Mouse (Mus musculus) liver, embryonic 11.5 days (tissue): ENCODE results near the gene Atxn7l1. TPM values are rescaled to one million over a fixed set of nuclear protein-coding genes. Genes with fewer than 3 reads are reported as not detected.

Source experiments
- ATAC-seq: fragments of 200-750 bp; cut with Nextera tagmentation; replicated peaks from 2 replicates; pipeline ENCODE4 v1.8.0; 2017; ENCODE audit warnings: moderate number of reproducible peaks, mild to moderate bottlenecking, moderate TSS enrichment, moderate library complexity; ENCODE audit not compliant: low FRiP score
- DNase-seq: peaks from one replicate; pipeline ENCODE4 v3.0.0-alpha.2; 2017; ENCODE audit warnings: low spot score
- H3K27ac ChIP-seq: fragments of 300-500 bp; sonication (generic); 2 replicates; pipeline ENCODE4 v1.5.1; 2014; ENCODE audit warnings: mild to moderate bottlenecking, low read depth, low read length, control low read depth
- H3K27me3 ChIP-seq: fragments of 300-500 bp; sonication (generic); replicated peaks from 2 replicates; pipeline ENCODE4 v1.6.1; 2014; ENCODE audit warnings: low read length, mixed read lengths; ENCODE audit not compliant: control insufficient read depth, insufficient read depth
- H3K36me3 ChIP-seq: fragments of 300-500 bp; sonication (generic); 2 replicates; pipeline ENCODE4 v1.6.1; 2014; ENCODE audit warnings: mild to moderate bottlenecking, low read length, moderate library complexity, mixed read lengths; ENCODE audit not compliant: control insufficient read depth, insufficient read depth
- H3K4me1 ChIP-seq: fragments of 300-500 bp; sonication (generic); replicated peaks from 2 replicates; pipeline ENCODE4 v1.6.1; 2014; ENCODE audit warnings: low read length, mixed read lengths; ENCODE audit not compliant: control insufficient read depth, insufficient read depth
- H3K4me2 ChIP-seq: fragments of 300-500 bp; sonication (generic); 2 replicates; pipeline ENCODE4 v1.6.1; 2014; ENCODE audit warnings: mild to moderate bottlenecking, control low read depth, moderate library complexity
- H3K4me3 ChIP-seq: fragments of 300-500 bp; sonication (generic); 2 replicates; pipeline ENCODE4 v1.5.1; 2014; ENCODE audit warnings: low read depth, low read length, control low read depth
- H3K9ac ChIP-seq: fragments of 300-500 bp; sonication (generic); 2 replicates; pipeline ENCODE4 v1.6.1; 2014; ENCODE audit warnings: low read depth, low read length, control low read depth
- H3K9me3 ChIP-seq: fragments of 300-500 bp; sonication (generic); 2 replicates; pipeline ENCODE4 v1.6.1; 2016; ENCODE audit warnings: low read length, inconsistent platforms, mixed read lengths; ENCODE audit not compliant: control insufficient read depth
- WGBS: fragments of 180-500 bp; shearing (Covaris S2); extraction: QIAGEN DNeasy Blood & Tissue Kit; methylation state at CpG from one replicate; pipeline ENCODE4 v1.1.7; 2014; 5-methylcytosine and 5-hydroxymethylcytosine counted together
- polyA plus RNA-seq: library from polyadenylated mRNA; unstranded; fragments of >200 nt; fragmentation: Nextera tagmentation; extraction: Ambion mirVana; gene quantifications from 2 replicates; pipeline ENCODE4 v1.2.1, GENCODE M21; 2014

Atxn7l1 gene
- polyA plus RNA-seq, 1 experiment from 2014 or later: 28.9 TPM

- Histone ChIP-seq H3K27ac (no peak overlapping the region), H3K9ac (no peak overlapping the region), H3K4me2 (no peak overlapping the region), H3K9me3 (no peaks in the 10 kb centered on the region), H3K36me3 (no peaks in the 10 kb centered on the region), H3K4me3 (no peak overlapping the region), H3K4me1 (0 out of 2 replicates have a peak, but pooled peaks cover 2% of the 10 kb centered on the region), H3K27me3 (no peaks in the 10 kb centered on the region)
- DNase-seq (no peak), ATAC-seq (no peak)
- 72% methylated on average over 11 of the region's 11 CpGs for WGBS
Measured at GRCm38 (mm10) chr12:33182428-33183137, 35.1 kb downstream of the Atxn7l1 start.

GRCm38 (mm10) chr12:33183138-33183627 is 35.7 kb downstream of the Atxn7l1 start:
- H3K4me3 ChIP-seq: no peak overlapping the region
- ATAC-seq (no peak), DNase-seq (no peak)
- H3K36me3 ChIP-seq: no peaks in the 10 kb centered on the region
- no peaks in the 10 kb centered on the region for H3K27me3 ChIP-seq
- H3K4me2 ChIP-seq: no peak overlapping the region
- 0 out of 2 replicates have a peak, but pooled peaks cover 2% of the 10 kb centered on the region for H3K4me1 ChIP-seq
- H3K9ac ChIP-seq: no peak overlapping the region
- no peaks in the 10 kb centered on the region for H3K9me3 ChIP-seq
- H3K27ac ChIP-seq: no peak overlapping the region
- WGBS: 67% methylated on average over 4 of the region's 4 CpGs

- Histone ChIP-seq H3K4me3 (no peak overlapping the region), H3K27me3 (no peaks in the 10 kb centered on the region), H3K4me1 (0 out of 2 replicates have a peak, but pooled peaks cover 2% of the 10 kb centered on the region), H3K36me3 (no peaks in the 10 kb centered on the region), H3K9me3 (no peaks in the 10 kb centered on the region), H3K27ac (no peak overlapping the region), H3K4me2 (no peak overlapping the region), H3K9ac (no peak overlapping the region)
- ATAC-seq (no peak), DNase-seq (no peak)
- 95% methylated on average over 3 of the region's 3 CpGs for WGBS
Measured at GRCm38 (mm10) chr12:33184137-33184536, 36.6 kb downstream of the Atxn7l1 start.

- Histone ChIP-seq H3K9me3 (no peaks in the 10 kb centered on the region), H3K4me1 (0 out of 2 replicates have a peak, but pooled peaks cover 2% of the 10 kb centered on the region), H3K4me3 (no peak overlapping the region), H3K27ac (no peak overlapping the region), H3K27me3 (no peaks in the 10 kb centered on the region), H3K9ac (no peak overlapping the region), H3K4me2 (no peak overlapping the region), H3K36me3 (no peaks in the 10 kb centered on the region)
- no peak for DNase-seq
- ATAC-seq: no peak
- 76% methylated on average over 6 of the region's 6 CpGs for WGBS
Measured at GRCm38 (mm10) chr12:33185046-33185445, 37.6 kb downstream of the Atxn7l1 start.

GRCm38 (mm10) chr12:33186331-33186730 is 38.8 kb downstream of the Atxn7l1 start:
- 0 out of 2 replicates have a peak, but pooled peaks cover 2% of the 10 kb centered on the region for H3K4me1 ChIP-seq
- WGBS: 87% methylated on average over 2 of the region's 2 CpGs
- ATAC-seq: no peak

GRCm38 (mm10) chr12:33190133-33190532 is 42.6 kb downstream of the Atxn7l1 start:
- H3K9me3 ChIP-seq: no peaks in the 10 kb centered on the region
- WGBS: 91% methylated on average over 7 of the region's 7 CpGs
- no peak overlapping the region for H3K9ac ChIP-seq
- no peak overlapping the region for H3K4me2 ChIP-seq
- H3K27ac ChIP-seq: no peak overlapping the region
- no peaks in the 10 kb centered on the region; the same call in 1 of the 2 replicates for H3K4me1 ChIP-seq
- H3K36me3 ChIP-seq: no peaks in the 10 kb centered on the region
- H3K4me3 ChIP-seq: no peak overlapping the region
- DNase-seq (no peak), ATAC-seq (no peak)
- no peaks in the 10 kb centered on the region for H3K27me3 ChIP-seq

More at GRCm38 (mm10) chr12:33186331-33186730, 38.8 kb downstream of the Atxn7l1 start:
- Histone ChIP-seq H3K4me2 (no peak overlapping the region), H3K27ac (no peak overlapping the region), H3K27me3 (no peaks in the 10 kb centered on the region), H3K9me3 (no peaks in the 10 kb centered on the region), H3K4me3 (no peak overlapping the region), H3K9ac (no peak overlapping the region), H3K36me3 (no peaks in the 10 kb centered on the region)
- DNase-seq: no peak

GRCm38 (mm10) chr12:33190633-33191032 is 43.1 kb downstream of the Atxn7l1 start:
- Histone ChIP-seq H3K4me2 (no peak overlapping the region), H3K9ac (no peak overlapping the region), H3K4me1 (no peaks in the 10 kb centered on the region; the same call in 1 of the 2 replicates), H3K4me3 (no peak overlapping the region), H3K27me3 (no peaks in the 10 kb centered on the region), H3K27ac (no peak overlapping the region), H3K36me3 (no peaks in the 10 kb centered on the region), H3K9me3 (no peaks in the 10 kb centered on the region)
- ATAC-seq (no peak), DNase-seq (no peak)
- 76% methylated on average over 6 of the region's 6 CpGs for WGBS

GRCm38 (mm10) chr12:33193408-33193901 is 46.0 kb downstream of the Atxn7l1 start:
- no peaks in the 10 kb centered on the region for H3K36me3 ChIP-seq
- H3K27me3 ChIP-seq: no peaks in the 10 kb centered on the region
- H3K4me1 ChIP-seq: no peaks in the 10 kb centered on the region; the same call in 1 of the 2 replicates
- H3K9ac ChIP-seq: no peak overlapping the region
- ATAC-seq (no peak), DNase-seq (no peak)
- WGBS: 54% methylated on average over 11 of the region's 11 CpGs
- H3K27ac ChIP-seq: no peak overlapping the region
- no peak overlapping the region for H3K4me2 ChIP-seq
- H3K4me3 ChIP-seq: no peak overlapping the region
- H3K9me3 ChIP-seq: no peaks in the 10 kb centered on the region

- no peak overlapping the region for H3K9ac ChIP-seq
- H3K9me3 ChIP-seq: no peaks in the 10 kb centered on the region
- ATAC-seq (no peak), DNase-seq (no peak)
- H3K27me3 ChIP-seq: no peaks in the 10 kb centered on the region
- WGBS: 67% methylated on average over 8 of the region's 8 CpGs
- H3K4me3 ChIP-seq: no peak overlapping the region
- no peak overlapping the region for H3K27ac ChIP-seq
- no peak overlapping the region for H3K4me2 ChIP-seq
- H3K36me3 ChIP-seq: no peaks in the 10 kb centered on the region
- no peaks in the 10 kb centered on the region; the same call in 1 of the 2 replicates for H3K4me1 ChIP-seq
Measured at GRCm38 (mm10) chr12:33195175-33195574, 47.7 kb downstream of the Atxn7l1 start.
